Mouse (Mus musculus): ENCODE data around the gene Arid1b. TPM values are rescaled to one million over a fixed set of nuclear protein-coding genes. Genes with fewer than 3 reads are reported as not detected.

The Arid1b gene
- polyA plus RNA-seq, 1 experiment from 2014 or later, result 12.4 TPM

DNA sequence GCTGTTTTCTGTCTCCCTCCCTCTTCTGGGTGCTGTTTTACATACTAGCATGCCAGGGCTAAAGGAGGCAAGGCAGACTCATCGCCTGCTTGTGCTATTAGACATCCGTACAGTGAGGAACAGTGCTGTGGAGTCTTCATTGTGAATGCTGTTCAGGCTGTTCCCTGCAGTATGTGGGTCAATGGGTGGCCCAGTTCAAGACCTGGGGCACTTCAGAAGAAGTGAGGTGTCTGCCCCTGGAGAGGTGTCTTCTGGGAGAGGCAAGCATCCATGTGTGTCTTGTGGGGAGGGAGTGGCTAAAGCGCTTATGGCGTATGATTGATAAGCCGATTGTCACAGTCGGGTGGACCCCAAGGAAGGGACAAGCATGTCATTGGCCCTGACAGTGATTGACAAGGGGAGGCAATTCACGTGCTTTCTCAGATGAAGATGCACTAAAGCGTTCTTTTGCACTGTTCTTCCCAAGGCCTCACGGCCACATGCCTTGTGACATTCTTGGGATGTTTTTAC, 65.0 kb downstream of the Arid1b start:
- DNase-seq (ENCODE audit: low spot score), result no peak
- peaks cover 46% of the 10 kb centered on the region for H3K4me1 ChIP-seq (ENCODE audit: control insufficient read depth, insufficient read depth, low read length)
- H3K9me3 ChIP-seq (ENCODE audit: control insufficient read depth, low read length), result no peaks in the 10 kb centered on the region
- no peak overlapping the region for H3K4me2 ChIP-seq (ENCODE audit: low read depth, low read length)
- no peak overlapping the region; the same call in 1 of the 2 replicates for H3K27ac ChIP-seq (replicated peaks; ENCODE audit: low read depth, low read length)
- H3K36me3 ChIP-seq (ENCODE audit: control insufficient read depth, insufficient read depth, low read length), result no peaks in the 10 kb centered on the region
- no peak overlapping the region for H3K4me3 ChIP-seq (ENCODE audit: low read depth, low read length)
- no peak for ATAC-seq (ENCODE audit: low read depth)
- H3K27me3 ChIP-seq (replicated peaks; ENCODE audit: control insufficient read depth, insufficient read depth, low read length), result no peaks in the 10 kb centered on the region
- WGBS, result 67% methylated on average over 9 of the region's 9 CpGs
- H3K9ac ChIP-seq (ENCODE audit: low read depth, low read length), result no peak overlapping the region

GRCm38 (mm10) chr17:5060515-5061084, 66.5 kb downstream of the Arid1b start:
- no peak overlapping the region for H3K9ac ChIP-seq (ENCODE audit: low read depth, low read length)
- WGBS, result 64% methylated on average over 5 of the region's 5 CpGs
- H3K9me3 ChIP-seq (ENCODE audit: control insufficient read depth, low read length), result no peaks in the 10 kb centered on the region
- peaks cover 46% of the 10 kb centered on the region for H3K4me1 ChIP-seq (ENCODE audit: control insufficient read depth, insufficient read depth, low read length)
- H3K4me2 ChIP-seq (ENCODE audit: low read depth, low read length), result no peak overlapping the region
- DNase-seq (ENCODE audit: low spot score) (no peak), ATAC-seq (ENCODE audit: low read depth) (no peak)
- no peak overlapping the region for H3K4me3 ChIP-seq (ENCODE audit: low read depth, low read length)
- no peak overlapping the region for H3K27ac ChIP-seq (replicated peaks; ENCODE audit: low read depth, low read length)
- no peaks in the 10 kb centered on the region for H3K27me3 ChIP-seq (replicated peaks; ENCODE audit: control insufficient read depth, insufficient read depth, low read length)
- H3K36me3 ChIP-seq (ENCODE audit: control insufficient read depth, insufficient read depth, low read length), result no peaks in the 10 kb centered on the region

DNA sequence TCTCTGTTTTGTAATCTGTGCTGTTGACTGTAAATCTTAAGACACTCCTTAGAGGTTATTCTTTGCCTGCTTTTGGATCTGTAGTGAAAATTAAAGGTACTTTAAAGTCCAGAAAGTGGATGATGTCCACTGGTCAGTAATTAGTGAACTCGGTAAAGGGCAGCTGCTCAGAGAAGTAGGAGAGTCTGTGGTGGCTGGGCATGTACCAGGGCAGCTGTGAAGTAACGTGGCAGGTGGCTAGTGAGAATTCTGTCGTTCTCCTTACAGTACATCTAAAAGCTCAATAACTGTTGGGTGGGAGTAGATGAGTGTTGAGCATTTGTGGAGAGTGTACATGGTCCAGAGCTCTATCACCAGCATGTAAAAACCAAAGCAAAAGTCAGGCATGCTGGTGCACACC, 67.1 kb downstream of the Arid1b start:
- DNase-seq (ENCODE audit: low spot score) (no peak), ATAC-seq (ENCODE audit: low read depth) (no peak)
- H3K4me1 ChIP-seq (ENCODE audit: control insufficient read depth, insufficient read depth, low read length), result peaks cover 49% of the 10 kb centered on the region

DNA sequence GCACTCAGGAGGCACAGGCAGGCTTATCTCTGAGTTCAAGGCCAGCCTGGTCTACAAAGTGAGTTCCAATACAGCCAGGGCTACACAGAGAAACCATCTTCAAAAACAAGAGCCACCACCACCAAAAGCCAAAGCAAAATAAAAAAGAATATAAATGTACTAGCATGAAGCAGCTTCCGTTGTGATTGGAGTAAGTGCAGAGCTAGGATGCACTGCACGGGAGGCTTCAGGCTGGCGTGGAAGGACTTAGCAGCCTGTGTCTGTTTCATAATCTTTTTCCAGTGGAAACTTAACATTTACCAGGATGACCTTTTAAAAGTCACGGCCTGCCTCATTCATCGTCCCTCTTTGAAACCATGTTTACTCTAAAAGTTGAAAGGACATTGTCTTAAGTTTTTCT, 67.5 kb downstream of the Arid1b start:
- H3K27ac ChIP-seq (replicated peaks; ENCODE audit: low read depth, low read length), result no peak overlapping the region

More for the DNA sequence above, 67.1 kb downstream of the Arid1b start:
- H3K9ac ChIP-seq (ENCODE audit: low read depth, low read length), result no peak overlapping the region
- no peak overlapping the region for H3K27ac ChIP-seq (replicated peaks; ENCODE audit: low read depth, low read length)
- no peaks in the 10 kb centered on the region for H3K9me3 ChIP-seq (ENCODE audit: control insufficient read depth, low read length)
- H3K4me3 ChIP-seq (ENCODE audit: low read depth, low read length), result no peak overlapping the region
- H3K27me3 ChIP-seq (replicated peaks; ENCODE audit: control insufficient read depth, insufficient read depth, low read length), result no peaks in the 10 kb centered on the region
- H3K36me3 ChIP-seq (ENCODE audit: control insufficient read depth, insufficient read depth, low read length), result no peaks in the 10 kb centered on the region
- 78% methylated on average over 3 of the region's 3 CpGs for whole genome bisulfite sequencing
- no peak overlapping the region for H3K4me2 ChIP-seq (ENCODE audit: low read depth, low read length)

DNA sequence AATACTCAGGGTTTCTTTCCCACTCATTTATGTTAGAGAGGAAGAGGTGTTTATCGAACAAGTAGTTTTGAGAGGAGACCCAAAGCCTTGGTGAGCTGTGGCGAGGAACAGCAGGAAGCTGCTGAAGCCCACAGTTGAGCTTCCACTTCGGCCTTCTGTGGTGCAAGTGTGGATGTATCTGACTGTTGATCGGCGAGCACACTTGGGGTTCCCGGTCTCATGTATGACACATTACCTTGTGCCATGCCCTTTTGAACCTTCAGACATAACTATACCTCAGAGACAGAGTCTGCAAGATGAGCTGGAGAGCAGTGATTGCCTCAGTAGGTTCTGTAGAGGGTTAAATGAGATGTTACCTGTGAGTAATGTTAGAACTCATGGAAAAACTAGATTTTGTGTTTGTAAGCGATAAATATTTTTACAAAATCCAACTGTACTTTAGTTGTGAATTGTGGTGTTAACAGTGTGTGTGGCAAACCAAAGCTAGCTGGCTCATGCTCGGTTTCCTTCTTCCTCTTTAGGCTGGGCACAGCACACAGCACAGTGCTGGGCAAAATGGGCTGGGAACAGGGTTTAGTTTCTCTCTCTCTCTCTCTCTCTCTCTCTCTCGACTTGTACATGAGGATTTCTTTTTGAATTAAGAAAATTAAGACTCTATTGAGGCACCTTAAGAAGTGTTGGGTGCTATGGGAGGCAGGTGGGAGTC, 69.5 kb downstream of the Arid1b start:
- H3K4me1 ChIP-seq (ENCODE audit: control insufficient read depth, insufficient read depth, low read length), result peaks cover 34% of the 10 kb centered on the region
- H3K27ac ChIP-seq (replicated peaks; ENCODE audit: low read depth, low read length), result no peak overlapping the region
- H3K4me2 ChIP-seq (ENCODE audit: low read depth, low read length), result no peak overlapping the region
- DNase-seq (ENCODE audit: low spot score), result no peak
- ATAC-seq (ENCODE audit: low read depth), result no peak
- no peaks in the 10 kb centered on the region for H3K9me3 ChIP-seq (ENCODE audit: control insufficient read depth, low read length)
- 89% methylated on average over 9 of the region's 9 CpGs for WGBS
- H3K9ac ChIP-seq (ENCODE audit: low read depth, low read length), result no peak overlapping the region
- no peak overlapping the region for H3K4me3 ChIP-seq (ENCODE audit: low read depth, low read length)
- H3K36me3 ChIP-seq (ENCODE audit: control insufficient read depth, insufficient read depth, low read length), result no peaks in the 10 kb centered on the region
- no peaks in the 10 kb centered on the region for H3K27me3 ChIP-seq (replicated peaks; ENCODE audit: control insufficient read depth, insufficient read depth, low read length)

More for the DNA sequence above, 67.5 kb downstream of the Arid1b start:
- no peak overlapping the region for H3K4me3 ChIP-seq (ENCODE audit: low read depth, low read length)
- no peaks in the 10 kb centered on the region for H3K9me3 ChIP-seq (ENCODE audit: control insufficient read depth, low read length)
- no peak overlapping the region for H3K9ac ChIP-seq (ENCODE audit: low read depth, low read length)
- ATAC-seq (ENCODE audit: low read depth) (no peak), DNase-seq (ENCODE audit: low spot score) (no peak)
- no peaks in the 10 kb centered on the region for H3K27me3 ChIP-seq (replicated peaks; ENCODE audit: control insufficient read depth, insufficient read depth, low read length)
- no peaks in the 10 kb centered on the region for H3K36me3 ChIP-seq (ENCODE audit: control insufficient read depth, insufficient read depth, low read length)
- 75% methylated on average over 5 of the region's 5 CpGs for whole genome bisulfite sequencing
- no peak overlapping the region for H3K4me2 ChIP-seq (ENCODE audit: low read depth, low read length)
- peaks cover 46% of the 10 kb centered on the region for H3K4me1 ChIP-seq (ENCODE audit: control insufficient read depth, insufficient read depth, low read length)

- 83% methylated on average over 6 of the region's 6 CpGs for WGBS
- no peaks in the 10 kb centered on the region for H3K27me3 ChIP-seq (replicated peaks; ENCODE audit: control insufficient read depth, insufficient read depth, low read length)
- H3K9ac ChIP-seq (ENCODE audit: low read depth, low read length), result no peak overlapping the region
- peaks cover 23% of the 10 kb centered on the region for H3K4me1 ChIP-seq (ENCODE audit: control insufficient read depth, insufficient read depth, low read length)
- no peak overlapping the region for H3K4me2 ChIP-seq (ENCODE audit: low read depth, low read length)
- no peaks in the 10 kb centered on the region for H3K36me3 ChIP-seq (ENCODE audit: control insufficient read depth, insufficient read depth, low read length)
- H3K27ac ChIP-seq (replicated peaks; ENCODE audit: low read depth, low read length), result no peak overlapping the region
- H3K9me3 ChIP-seq (ENCODE audit: control insufficient read depth, low read length), result no peaks in the 10 kb centered on the region
- ATAC-seq (ENCODE audit: low read depth), result 0 out of 2 replicates have a peak, but pooled peaks have one; percentile 41
- DNase-seq (ENCODE audit: low spot score), result no peak
- no peak overlapping the region for H3K4me3 ChIP-seq (ENCODE audit: low read depth, low read length)
Measured at GRCm38 (mm10) chr17:5064777-5065176, 70.6 kb downstream of the Arid1b start.

DNA sequence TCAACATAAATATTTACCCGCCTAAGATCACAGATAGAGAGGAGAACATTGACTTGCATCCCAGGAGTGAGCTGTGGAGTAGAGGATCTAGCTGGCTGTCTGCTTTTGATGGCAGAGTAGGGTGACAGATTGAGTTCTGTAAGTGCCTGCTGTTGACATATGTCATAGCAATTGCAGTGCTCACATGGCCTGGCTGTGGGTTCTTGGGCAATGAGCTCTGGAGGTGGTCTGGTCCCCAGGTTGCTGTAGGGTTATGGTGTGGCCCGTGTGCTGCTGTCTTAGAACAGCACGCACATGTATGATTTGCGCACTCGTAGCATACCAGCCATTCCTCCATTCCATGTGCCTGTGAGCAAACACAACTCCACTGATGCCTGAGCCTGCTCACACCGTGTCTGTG, 71.1 kb downstream of the Arid1b start:
- H3K9ac ChIP-seq (ENCODE audit: low read depth, low read length), result no peak overlapping the region
- 93% methylated on average over 6 of the region's 6 CpGs for WGBS
- no peak overlapping the region for H3K27ac ChIP-seq (replicated peaks; ENCODE audit: low read depth, low read length)
- H3K4me2 ChIP-seq (ENCODE audit: low read depth, low read length), result no peak overlapping the region
- H3K36me3 ChIP-seq (ENCODE audit: control insufficient read depth, insufficient read depth, low read length), result no peaks in the 10 kb centered on the region
- H3K9me3 ChIP-seq (ENCODE audit: control insufficient read depth, low read length), result no peaks in the 10 kb centered on the region
- H3K4me1 ChIP-seq (ENCODE audit: control insufficient read depth, insufficient read depth, low read length), result peaks cover 21% of the 10 kb centered on the region; the same call in 1 of the 2 replicates
- no peak for ATAC-seq (ENCODE audit: low read depth)
- DNase-seq (ENCODE audit: low spot score), result no peak
- no peaks in the 10 kb centered on the region for H3K27me3 ChIP-seq (replicated peaks; ENCODE audit: control insufficient read depth, insufficient read depth, low read length)
- no peak overlapping the region for H3K4me3 ChIP-seq (ENCODE audit: low read depth, low read length)

GRCm38 (mm10) chr17:5066835-5067234, 72.7 kb downstream of the Arid1b start:
- no peak overlapping the region for H3K27ac ChIP-seq (replicated peaks; ENCODE audit: low read depth, low read length)

More at GRCm38 (mm10) chr17:5066835-5067234, 72.7 kb downstream of the Arid1b start:
- Histone ChIP-seq H3K9ac (ENCODE audit: low read depth, low read length) (no peak overlapping the region), H3K27me3 (replicated peaks; ENCODE audit: control insufficient read depth, insufficient read depth, low read length) (no peaks in the 10 kb centered on the region), H3K36me3 (ENCODE audit: control insufficient read depth, insufficient read depth, low read length) (0 out of 2 replicates have a peak, but pooled peaks cover 7% of the 10 kb centered on the region), H3K4me2 (ENCODE audit: low read depth, low read length) (no peak overlapping the region), H3K9me3 (ENCODE audit: control insufficient read depth, low read length) (no peaks in the 10 kb centered on the region), H3K4me1 (ENCODE audit: control insufficient read depth, insufficient read depth, low read length) (peaks cover 17% of the 10 kb centered on the region; the same call in 1 of the 2 replicates), H3K4me3 (ENCODE audit: low read depth, low read length) (no peak overlapping the region)
- no peak for DNase-seq (ENCODE audit: low spot score)
- no peak for ATAC-seq (ENCODE audit: low read depth)
- 68% methylated on average over 8 of the region's 8 CpGs for WGBS
